ENCODE assay signal across 27 mouse cellular contexts in genomic region chr7:111417735-111418134, GRCm38 (mm10).
"Had no signal": no experiment of that assay in that cellular context is flagged by ENCODE, and none has a peak within 500 bp of the region (broad histone marks: within the 10 kb centered on the region; RNA-seq: fewer than 3 reads in every experiment).

No protein-coding gene starts in this region.

- H3K36me3 ChIP-seq: heart, embryonic 10.5 days; heart, embryonic 13.5 days; heart, embryonic 15.5 days; hindbrain, embryonic 13.5 days; hindbrain, embryonic 15.5 days; kidney, embryonic 15.5 days; limb, embryonic 13.5 days; liver, embryonic 13.5 days; liver, embryonic 15.5 days had no signal

- H3K4me3 ChIP-seq: heart, embryonic 10.5 days; heart, embryonic 13.5 days; heart, embryonic 15.5 days; hindbrain, embryonic 13.5 days; hindbrain, embryonic 15.5 days; kidney, embryonic 15.5 days; layer of hippocampus, adult 2 months; left cerebral cortex, adult 2 months; limb, embryonic 13.5 days; liver, embryonic 13.5 days; liver, embryonic 15.5 days had no signal

- H3K9ac ChIP-seq: heart, embryonic 13.5 days; heart, embryonic 15.5 days; hindbrain, embryonic 13.5 days; hindbrain, embryonic 15.5 days; kidney, embryonic 15.5 days; limb, embryonic 13.5 days; liver, embryonic 13.5 days; liver, embryonic 15.5 days; liver, postnatal 0 days had no signal

- H3K4me1 ChIP-seq: heart, embryonic 10.5 days; heart, embryonic 15.5 days; hindbrain, embryonic 13.5 days; hindbrain, embryonic 15.5 days; liver, embryonic 13.5 days; liver, embryonic 15.5 days had no signal

- ATAC-seq: hindbrain, postnatal 0 days; intestine, embryonic 16.5 days; liver, postnatal 0 days had no signal

- H3K9me3 ChIP-seq: heart, embryonic 10.5 days; heart, embryonic 13.5 days; heart, embryonic 15.5 days; hindbrain, embryonic 13.5 days; hindbrain, embryonic 15.5 days; kidney, embryonic 15.5 days; limb, embryonic 13.5 days; liver, embryonic 13.5 days; liver, embryonic 15.5 days had no signal

- DNase-seq: gastrocnemius, postnatal 14 days; gastrocnemius, postnatal 36 days; heart, adult 18-20 months; heart, postnatal 14 days; heart, postnatal 36 days; kidney, adult 11 months; kidney, adult 2 months; kidney, adult 9 months; kidney, postnatal 10 days; kidney, postnatal 25 days; kidney, postnatal 4 days; liver; liver, embryonic 13.5 days; liver, postnatal 0 days had no signal

- H3K27me3 ChIP-seq: heart, embryonic 13.5 days; heart, embryonic 15.5 days; hindbrain, embryonic 13.5 days; hindbrain, embryonic 15.5 days; kidney, embryonic 15.5 days; limb, embryonic 13.5 days; liver, embryonic 13.5 days; liver, embryonic 15.5 days had no signal

- H3K4me2 ChIP-seq: heart, embryonic 13.5 days; heart, embryonic 15.5 days; hindbrain, embryonic 13.5 days; hindbrain, embryonic 15.5 days; kidney, embryonic 15.5 days; limb, embryonic 13.5 days; liver, embryonic 11.5 days; liver, embryonic 13.5 days; liver, embryonic 15.5 days had no signal

- H3K27ac ChIP-seq: heart, embryonic 10.5 days; heart, embryonic 13.5 days; heart, embryonic 15.5 days; hindbrain, embryonic 13.5 days; hindbrain, embryonic 15.5 days; hindbrain, postnatal 0 days; kidney, embryonic 15.5 days; layer of hippocampus, adult 2 months; left cerebral cortex, adult 2 months; limb, embryonic 13.5 days; liver, embryonic 13.5 days; liver, embryonic 15.5 days had no signal
